In genomic region chr9:118976561-118976960, GRCm38 (mm10) we compare ENCODE assay signal across 11 mouse cellular contexts. TPM values are rescaled to one million over a fixed set of nuclear protein-coding genes. Genes with fewer than 3 reads are reported as not detected.
DNase-seq lines count a peak whose midpoint lies in the region; ATAC-seq lines count a peak whose summit lies in the region.
"Had no signal": no experiment of that assay in that cellular context is flagged by ENCODE, and none has a peak within 500 bp of the region (broad histone marks: within the 10 kb centered on the region; RNA-seq: fewer than 3 reads in every experiment).

No protein-coding gene starts in this region.

- intact Hi-C loops in heart, postnatal 14 days (cut with DNase I), result loop anchor here (5.0 kb wide), 1 partner anchor 49 kb away; the partner anchor contains the start of gene Ctdspl

- no peak overlapping the region for H3K4me3 ChIP-seq in heart, embryonic 13.5 days
- H3K4me3 ChIP-seq in lung, embryonic 15.5 days, result no peak overlapping the region
- no peak overlapping the region for H3K4me3 ChIP-seq in limb, embryonic 10.5 days
- H3K4me3 ChIP-seq in midbrain, embryonic 16.5 days (ENCODE audit: low read depth, low read length), result no peak overlapping the region
- H3K4me3 ChIP-seq: embryonic facial prominence, embryonic 12.5 days had no signal

- no peak overlapping the region for H3K9ac ChIP-seq in heart, embryonic 13.5 days
- no peak overlapping the region for H3K9ac ChIP-seq in lung, embryonic 15.5 days
- H3K9ac ChIP-seq in midbrain, embryonic 16.5 days (ENCODE audit: low read depth, low read length), result no peak overlapping the region
- H3K9ac ChIP-seq: embryonic facial prominence, embryonic 12.5 days had no signal

- 0 out of 2 replicates have a peak overlapping the region, but pooled peaks have one; percentile 88 for H3K27ac ChIP-seq in heart, embryonic 13.5 days (replicated peaks)
- H3K27ac ChIP-seq in lung, embryonic 15.5 days, result peak overlapping the region; percentile 84
- peak overlapping the region; percentile 80; the same call in 1 of the 2 replicates for H3K27ac ChIP-seq in limb, embryonic 10.5 days
- H3K27ac ChIP-seq in midbrain, embryonic 16.5 days (ENCODE audit: low read length), result no peak overlapping the region
- H3K27ac ChIP-seq: hindbrain, postnatal 0 days had no signal

- H3K4me1 ChIP-seq in heart, embryonic 13.5 days, result peaks cover 76% of the 10 kb centered on the region
- H3K4me1 ChIP-seq in lung, embryonic 15.5 days, result peaks cover 69% of the 10 kb centered on the region
- H3K4me1 ChIP-seq in limb, embryonic 10.5 days, result peaks cover 80% of the 10 kb centered on the region
- H3K4me1 ChIP-seq in midbrain, embryonic 16.5 days (ENCODE audit: control insufficient read depth, insufficient read depth, low read length), result peaks cover 29% of the 10 kb centered on the region

- H3K27me3 ChIP-seq in heart, embryonic 13.5 days (replicated peaks), result no peaks in the 10 kb centered on the region
- no peaks in the 10 kb centered on the region for H3K27me3 ChIP-seq in lung, embryonic 15.5 days
- no peaks in the 10 kb centered on the region for H3K27me3 ChIP-seq in limb, embryonic 10.5 days (ENCODE audit: low read depth, poor library complexity, severe bottlenecking)
- H3K27me3 ChIP-seq in midbrain, embryonic 16.5 days (ENCODE audit: control insufficient read depth, insufficient read depth, low read depth, low read length), result no peaks in the 10 kb centered on the region
- H3K27me3 ChIP-seq: embryonic facial prominence, embryonic 12.5 days had no signal

- no peaks in the 10 kb centered on the region for H3K9me3 ChIP-seq in heart, embryonic 13.5 days
- no peaks in the 10 kb centered on the region for H3K9me3 ChIP-seq in lung, embryonic 15.5 days
- no peaks in the 10 kb centered on the region for H3K9me3 ChIP-seq in limb, embryonic 10.5 days (replicated peaks)
- H3K9me3 ChIP-seq in midbrain, embryonic 16.5 days (replicated peaks; ENCODE audit: control insufficient read depth, low read length, poor library complexity, severe bottlenecking), result no peaks in the 10 kb centered on the region
- H3K9me3 ChIP-seq: embryonic facial prominence, embryonic 12.5 days had no signal

- 0 out of 2 replicates have a peak, but pooled peaks cover 3% of the 10 kb centered on the region for H3K36me3 ChIP-seq in heart, embryonic 13.5 days
- H3K36me3 ChIP-seq in lung, embryonic 15.5 days, result no peaks in the 10 kb centered on the region
- H3K36me3 ChIP-seq in limb, embryonic 10.5 days, result peaks cover 5% of the 10 kb centered on the region; the same call in 1 of the 2 replicates
- H3K36me3 ChIP-seq in midbrain, embryonic 16.5 days (ENCODE audit: control insufficient read depth, insufficient read depth, low read length), result no peaks in the 10 kb centered on the region
- H3K36me3 ChIP-seq: embryonic facial prominence, embryonic 12.5 days had no signal

- no peak for ATAC-seq in heart, embryonic 13.5 days (ENCODE audit: extremely low read depth, insufficient number of reproducible peaks, low FRiP score, low TSS enrichment)
- no peak for ATAC-seq in lung, embryonic 15.5 days (ENCODE audit: borderline replicate concordance, extremely low read depth, low FRiP score, low TSS enrichment)
- ATAC-seq in midbrain, embryonic 16.5 days, result no peak
- ATAC-seq: forebrain, embryonic 16.5 days; hindbrain, postnatal 0 days had no signal

- WGBS in heart, embryonic 13.5 days, result 66% methylated on average over 7 of the region's 7 CpGs
- 71% methylated on average over 7 of the region's 7 CpGs for WGBS in lung, embryonic 15.5 days
- WGBS in limb, embryonic 10.5 days, result 92% methylated on average over 7 of the region's 7 CpGs
- WGBS in midbrain, embryonic 16.5 days, result 87% methylated on average over 7 of the region's 7 CpGs

- no peak overlapping the region for H3K4me2 ChIP-seq in heart, embryonic 13.5 days
- no peak overlapping the region for H3K4me2 ChIP-seq in lung, embryonic 15.5 days
- H3K4me2 ChIP-seq in midbrain, embryonic 16.5 days (ENCODE audit: low read length), result no peak overlapping the region
- H3K4me2 ChIP-seq: embryonic facial prominence, embryonic 12.5 days had no signal

- peak; percentile 64 for DNase-seq in adrenal gland, postnatal 14 days
- DNase-seq in adrenal gland, adult 18-20 months (ENCODE audit: low spot score in 2 of 2), result no peak
- DNase-seq in heart, postnatal 14 days, result no peak
- DNase-seq in lung, adult 18-20 months, result no peak
- no peak for DNase-seq in limb, embryonic 10.5 days (ENCODE audit: low spot score)

RNA-seq across cellular contexts. Expression of gene Ctdspl, which starts 50.3 kb away (rescaled TPM):
- 28.6 and 32.0 TPM in 2 replicates for total RNA-seq in adrenal gland, postnatal 14 days (2021)
- total RNA-seq in adrenal gland, adult 18-20 months (2021), result 10 to 100 TPM; 28.8 to 37.7 TPM
- polyA plus RNA-seq in heart, embryonic 13.5 days (2015; fragmentation: Nextera tagmentation; extraction: Ambion mirVana), result 6.8 and 8.2 TPM in 2 replicates
- 10 to 100 TPM; 12.3 to 13.7 TPM for total RNA-seq in heart, postnatal 14 days (2021)
- 19.0 and 22.2 TPM in 2 replicates for polyA plus RNA-seq in lung, embryonic 15.5 days (2015; fragmentation: Nextera tagmentation; extraction: Ambion mirVana)
- polyA plus RNA-seq in limb, embryonic 10.5 days (2016; fragmentation: Nextera tagmentation; extraction: Ambion mirVana), result 8.8 and 11.6 TPM in 2 replicates
- 8.8 and 10.9 TPM in 2 replicates for polyA plus RNA-seq in midbrain, embryonic 16.5 days (2015; fragmentation: Nextera tagmentation; extraction: Ambion mirVana)
